Mouse (Mus musculus): Measurements from ENCODE around the gene Smpd2. TPM values are rescaled to one million over a fixed set of nuclear protein-coding genes. Genes with fewer than 3 reads are reported as not detected.

The Smpd2 gene
- polyA plus RNA-seq, 1 experiment: 72.7 TPM

DNA sequence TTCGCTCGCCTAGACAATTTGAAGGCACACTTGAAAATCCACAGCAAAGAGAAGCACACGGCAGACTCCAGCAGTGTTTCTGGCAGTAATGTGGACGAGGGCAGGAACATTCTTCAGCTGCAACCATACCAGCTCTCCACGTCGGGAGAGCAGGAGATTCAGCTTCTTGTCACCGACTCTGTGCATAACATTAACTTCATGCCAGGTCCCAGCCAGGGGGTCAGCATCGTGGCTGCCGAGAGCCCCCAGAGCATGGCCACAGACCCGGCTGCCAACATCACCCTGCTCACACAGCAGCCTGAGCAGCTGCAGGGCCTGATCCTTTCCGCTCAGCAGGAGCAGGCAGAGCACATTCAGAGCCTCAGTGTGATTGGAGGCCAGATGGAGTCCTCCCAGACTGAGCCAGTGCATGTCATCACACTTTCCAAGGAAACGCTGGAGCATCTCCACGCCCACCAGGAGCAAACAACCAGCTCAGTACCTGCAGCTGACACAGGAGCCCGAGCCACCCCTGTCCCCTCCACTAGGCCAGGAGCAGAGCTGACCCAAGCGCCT lies 25.7 kb downstream of the Smpd2 start:
- WGBS: 69% methylated on average over 15 of the region's 15 CpGs
- TF ChIP-seq POLR2A (IDR thresholded peaks at IDR 0.05; ENCODE audit: borderline replicate concordance, extremely low read depth, low read depth, low read length) (no peak), CTCF (IDR thresholded peaks at IDR 0.05; ENCODE audit: insufficient read depth, low read length) (no peak)
- no peak for DNase-seq
- Histone ChIP-seq H3K4me1 (ENCODE audit: control insufficient read depth, insufficient read depth, low read length) (no peaks in the 10 kb centered on the region), H3K4me3 (replicated peaks; ENCODE audit: extremely low read depth, low read depth, low read length) (no peak overlapping the region)

DNA sequence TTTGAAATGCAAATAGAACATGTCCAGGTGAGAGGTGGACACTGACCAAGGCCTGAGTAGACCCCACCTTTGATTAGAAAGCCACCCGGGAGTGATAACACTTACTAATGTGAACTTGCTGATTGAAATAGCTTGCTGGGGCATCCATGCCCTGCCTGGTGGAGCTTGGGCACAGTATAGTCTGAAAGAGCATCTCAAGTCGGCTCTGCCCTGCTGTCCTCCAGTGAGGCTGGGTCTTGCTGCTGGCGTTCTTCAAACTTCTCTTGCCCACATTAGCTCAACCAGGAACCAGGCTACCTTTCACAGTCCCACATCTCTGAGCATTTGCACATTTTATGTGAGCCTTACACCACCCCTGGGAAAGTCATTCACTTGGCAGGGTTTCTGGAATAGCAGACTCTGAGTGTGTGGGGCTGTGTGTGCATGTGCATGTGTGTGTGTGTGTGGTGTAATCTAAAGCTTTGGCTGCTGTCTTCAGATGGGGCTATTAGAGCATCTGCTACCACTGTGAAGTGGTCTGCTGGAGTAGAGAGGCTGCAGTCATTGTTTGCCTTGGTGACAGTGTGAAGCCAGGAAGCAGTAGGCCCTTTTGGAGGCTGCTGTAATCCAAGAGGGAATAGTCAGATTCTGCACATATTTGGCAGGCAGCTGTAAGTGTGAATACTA lies 29.0 kb downstream of the Smpd2 start:
- WGBS: 86% methylated on average over 3 of the region's 3 CpGs
- TF ChIP-seq CTCF (IDR thresholded peaks at IDR 0.05; ENCODE audit: insufficient read depth, low read length) (no peak), POLR2A (IDR thresholded peaks at IDR 0.05; ENCODE audit: borderline replicate concordance, extremely low read depth, low read depth, low read length) (no peak)
- DNase-seq: no peak
- Histone ChIP-seq H3K4me1 (ENCODE audit: control insufficient read depth, insufficient read depth, low read length) (no peaks in the 10 kb centered on the region), H3K4me3 (replicated peaks; ENCODE audit: extremely low read depth, low read depth, low read length) (no peak overlapping the region)

DNA sequence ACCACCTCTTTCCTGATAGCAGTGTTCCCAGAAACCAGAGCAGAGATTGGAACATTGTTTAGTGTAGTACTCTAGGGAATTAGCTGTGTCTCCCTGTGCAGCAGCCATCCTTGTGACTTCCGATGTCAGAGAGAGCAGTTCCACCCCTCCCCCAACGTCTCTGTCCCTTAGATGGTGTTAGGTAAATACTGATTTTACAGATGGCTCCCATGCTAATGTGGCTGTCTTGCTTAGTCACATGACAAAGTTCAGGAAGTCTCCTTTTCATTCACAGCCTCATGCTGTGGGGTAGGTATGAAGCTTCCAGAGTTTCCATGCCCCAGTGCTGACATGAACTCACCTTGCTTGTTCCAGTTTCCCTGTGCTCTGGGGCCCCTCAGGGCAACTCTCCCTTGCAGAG lies 29.7 kb downstream of the Smpd2 start:
- no peaks in the 10 kb centered on the region for H3K4me1 ChIP-seq (ENCODE audit: control insufficient read depth, insufficient read depth, low read length)
- DNase-seq: no peak
- H3K4me3 ChIP-seq (replicated peaks; ENCODE audit: extremely low read depth, low read depth, low read length): no peak overlapping the region
- TF ChIP-seq CTCF (IDR thresholded peaks at IDR 0.05; ENCODE audit: insufficient read depth, low read length) (no peak), POLR2A (IDR thresholded peaks at IDR 0.05; ENCODE audit: borderline replicate concordance, extremely low read depth, low read depth, low read length) (no peak)
- WGBS: 24% methylated on average over 2 of the region's 2 CpGs

DNA sequence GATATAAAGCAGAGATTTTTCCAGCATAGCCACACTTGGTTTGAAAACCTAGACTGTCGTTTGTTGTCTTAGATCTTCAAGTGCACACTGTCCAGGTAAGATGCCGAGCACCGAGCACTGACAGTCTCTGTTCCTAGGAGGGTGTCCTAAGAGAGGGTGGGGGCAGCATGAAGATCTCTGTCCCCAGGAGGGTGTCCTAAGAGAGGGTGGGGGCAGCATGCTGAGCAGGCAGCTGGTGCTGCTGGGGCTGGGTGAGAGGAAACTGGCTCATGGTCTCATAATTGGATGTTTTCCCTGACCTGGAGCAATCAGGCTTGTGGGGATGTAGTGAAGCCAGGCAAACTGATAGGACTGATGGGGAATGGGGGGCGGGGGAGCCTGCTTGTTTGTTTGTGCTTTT lies 30.2 kb downstream of the Smpd2 start:
- Histone ChIP-seq H3K4me1 (ENCODE audit: control insufficient read depth, insufficient read depth, low read length) (no peaks in the 10 kb centered on the region), H3K4me3 (replicated peaks; ENCODE audit: extremely low read depth, low read depth, low read length) (no peak overlapping the region)
- WGBS: 87% methylated on average over 4 of the region's 4 CpGs
- TF ChIP-seq POLR2A (IDR thresholded peaks at IDR 0.05; ENCODE audit: borderline replicate concordance, extremely low read depth, low read depth, low read length) (no peak), CTCF (IDR thresholded peaks at IDR 0.05; ENCODE audit: insufficient read depth, low read length) (no peak)
- no peak for DNase-seq

DNA sequence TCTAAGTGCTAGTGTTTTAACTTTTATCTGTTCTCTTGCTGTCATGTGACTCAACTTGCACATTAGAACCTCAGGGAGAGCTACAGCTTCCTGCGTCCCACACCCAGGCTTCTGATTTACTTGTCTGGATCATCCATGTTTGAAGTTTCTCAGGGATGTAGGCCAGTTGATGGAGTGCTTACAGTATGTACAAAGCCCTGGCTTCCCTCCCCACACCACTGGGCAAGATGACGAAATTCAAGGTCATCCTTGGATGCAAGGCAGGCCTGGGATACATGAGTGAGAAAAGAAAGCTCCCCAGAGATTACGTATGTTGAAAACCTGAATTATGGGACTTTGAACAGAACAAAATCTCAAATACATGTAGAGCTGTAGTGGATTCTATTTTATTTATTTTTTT lies 37.4 kb downstream of the Smpd2 start:
- Histone ChIP-seq H3K4me3 (replicated peaks; ENCODE audit: extremely low read depth, low read depth, low read length) (no peak overlapping the region), H3K4me1 (ENCODE audit: control insufficient read depth, insufficient read depth, low read length) (no peaks in the 10 kb centered on the region; the same call in none of the 2 replicates)
- WGBS: 84% methylated on average over 3 of the region's 3 CpGs
- DNase-seq: no peak
- TF ChIP-seq CTCF (IDR thresholded peaks at IDR 0.05; ENCODE audit: insufficient read depth, low read length): no peak

DNA sequence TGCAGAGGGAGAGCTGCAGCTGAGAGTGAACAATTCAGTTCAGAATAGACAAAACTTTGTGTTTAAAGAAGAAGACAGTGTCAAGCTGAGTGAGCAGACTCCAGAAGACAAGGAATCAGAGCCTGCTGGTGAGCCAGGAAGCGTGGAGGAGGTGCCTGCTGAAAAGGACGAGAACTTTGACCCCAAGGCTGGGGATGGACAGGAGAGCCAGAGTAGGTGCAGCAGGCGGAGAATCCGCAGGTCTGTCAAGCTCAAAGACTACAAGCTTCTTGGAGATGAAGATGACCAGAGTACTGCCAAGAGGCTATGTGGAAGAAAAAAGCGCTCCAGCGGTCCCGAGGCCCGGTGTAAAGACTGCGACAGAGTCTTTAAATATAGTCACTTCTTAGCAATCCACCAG lies 38.5 kb downstream of the Smpd2 start:
- H3K4me1 ChIP-seq (ENCODE audit: control insufficient read depth, insufficient read depth, low read length): no peaks in the 10 kb centered on the region; the same call in none of the 2 replicates
- TF ChIP-seq CTCF (IDR thresholded peaks at IDR 0.05; ENCODE audit: insufficient read depth, low read length) (no peak), POLR2A (IDR thresholded peaks at IDR 0.05; ENCODE audit: borderline replicate concordance, extremely low read depth, low read depth, low read length) (no peak)
- WGBS: 96% methylated on average over 9 of the region's 9 CpGs
- DNase-seq: no peak
- H3K4me3 ChIP-seq (replicated peaks; ENCODE audit: extremely low read depth, low read depth, low read length): no peak overlapping the region

DNA sequence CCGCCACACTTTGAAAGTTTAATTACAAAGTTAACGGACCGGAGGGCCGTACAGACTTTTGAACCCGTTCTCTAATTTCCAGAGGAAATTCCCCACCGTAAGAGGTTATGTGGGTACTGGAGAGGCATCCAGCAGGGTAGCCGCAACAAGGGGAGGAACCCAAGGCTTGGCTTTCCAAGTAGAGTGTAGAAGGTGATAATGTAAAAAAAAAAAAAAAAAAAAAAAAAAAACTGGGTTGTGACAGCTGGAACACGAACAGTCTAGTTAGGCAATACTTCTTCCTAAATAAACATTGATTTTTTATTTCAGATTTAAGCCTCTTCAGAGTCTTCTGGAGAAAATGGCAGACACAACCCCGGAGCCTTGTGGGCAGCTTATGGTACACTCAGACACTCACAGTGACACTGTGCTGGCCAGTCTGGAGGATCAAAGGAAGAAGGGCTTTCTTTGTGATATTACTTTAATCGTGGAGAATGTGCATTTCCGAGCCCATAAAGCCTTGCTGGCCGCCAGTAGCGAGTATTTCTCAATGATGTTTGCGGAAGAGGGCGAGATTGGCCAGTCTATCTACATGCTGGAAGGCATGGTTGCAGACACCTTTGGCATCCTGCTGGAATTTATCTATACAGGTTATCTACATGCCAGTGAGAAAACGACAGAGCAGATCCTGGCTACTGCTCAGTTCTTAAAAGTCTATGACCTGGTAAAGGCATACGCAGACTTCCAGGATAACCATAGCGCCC lies 39.2 kb downstream of the Smpd2 start:
- peak overlapping the region; percentile 76 for H3K4me3 ChIP-seq (replicated peaks; ENCODE audit: extremely low read depth, low read depth, low read length)
- no peaks in the 10 kb centered on the region; the same call in none of the 2 replicates for H3K4me1 ChIP-seq (ENCODE audit: control insufficient read depth, insufficient read depth, low read length)
- TF ChIP-seq POLR2A (IDR thresholded peaks at IDR 0.05; ENCODE audit: borderline replicate concordance, extremely low read depth, low read depth, low read length): no peak
- TF ChIP-seq CTCF (IDR thresholded peaks at IDR 0.05; ENCODE audit: insufficient read depth, low read length): no peak
- peak; percentile 9 for DNase-seq
- 41% methylated on average over 18 of the region's 18 CpGs for WGBS

DNA sequence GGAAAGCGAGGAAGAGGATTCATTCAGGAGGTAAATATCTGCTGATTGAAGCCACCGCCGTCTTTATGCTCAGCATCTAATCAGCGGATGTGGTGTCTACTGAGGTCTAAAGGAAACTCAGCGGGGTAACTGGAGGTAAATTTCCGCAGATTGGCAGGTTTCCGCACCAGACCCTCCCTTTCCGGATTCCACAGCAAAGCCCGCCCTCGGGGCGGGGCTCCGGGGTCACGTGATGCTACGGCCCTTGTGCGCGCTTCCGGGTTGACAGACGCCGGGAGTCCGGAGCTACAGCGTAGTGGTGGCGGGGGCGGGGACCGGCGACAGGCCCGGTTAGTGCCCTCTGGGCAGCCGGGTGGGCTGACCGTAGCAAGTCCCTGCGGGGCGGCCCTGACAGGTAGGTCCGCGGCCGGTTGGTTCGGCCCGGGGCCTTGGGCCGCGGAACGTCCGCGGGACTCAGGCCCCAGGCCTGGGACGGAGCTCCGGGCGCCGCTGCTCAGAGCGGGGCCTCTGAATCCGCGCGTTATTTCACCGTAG lies 40.0 kb downstream of the Smpd2 start, which contains the start of gene Zbtb24:
Gene Zbtb24, plus strand, starts transcription at position 247 of the 534 bp plus-strand sequence.
- TF ChIP-seq CTCF (IDR thresholded peaks at IDR 0.05; ENCODE audit: insufficient read depth, low read length) (no peak), POLR2A (IDR thresholded peaks at IDR 0.05; ENCODE audit: borderline replicate concordance, extremely low read depth, low read depth, low read length) (no peak)
- Histone ChIP-seq H3K4me1 (ENCODE audit: control insufficient read depth, insufficient read depth, low read length) (no peaks in the 10 kb centered on the region; the same call in none of the 2 replicates), H3K4me3 (replicated peaks; ENCODE audit: extremely low read depth, low read depth, low read length) (peak within 1 kb of the TSS; percentile 76)
- WGBS: under 1% methylated on average over 49 of the region's 49 CpGs
- peak; percentile 96 for DNase-seq

DNA sequence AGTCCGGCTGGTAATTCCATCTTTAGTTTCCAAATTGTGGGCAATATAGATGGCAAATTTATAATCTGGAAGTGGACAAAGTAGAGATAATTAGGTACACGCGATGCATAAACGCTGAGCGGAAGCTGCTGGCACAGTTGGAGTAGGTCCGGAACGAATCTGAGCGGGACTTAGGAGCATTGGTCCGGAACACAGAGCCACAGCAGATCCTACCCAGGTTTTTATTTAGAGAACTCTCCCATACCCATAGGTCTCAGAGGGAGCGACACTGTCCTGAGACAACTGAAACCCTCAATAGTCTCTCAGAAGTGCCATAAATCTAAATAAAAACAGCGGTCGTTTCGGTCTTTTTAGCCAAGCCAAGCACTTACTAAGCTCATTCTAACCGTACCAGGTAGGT lies 40.5 kb downstream of the Smpd2 start:
- no peak for DNase-seq
- Histone ChIP-seq H3K4me3 (replicated peaks; ENCODE audit: extremely low read depth, low read depth, low read length) (peak overlapping the region; percentile 76), H3K4me1 (ENCODE audit: control insufficient read depth, insufficient read depth, low read length) (no peaks in the 10 kb centered on the region; the same call in none of the 2 replicates)
- TF ChIP-seq CTCF (IDR thresholded peaks at IDR 0.05; ENCODE audit: insufficient read depth, low read length): no peak
- TF ChIP-seq POLR2A (IDR thresholded peaks at IDR 0.05; ENCODE audit: borderline replicate concordance, extremely low read depth, low read depth, low read length): no peak
- 10% methylated on average over 14 of the region's 14 CpGs for WGBS
